Mouse (Mus musculus) gastrocnemius, postnatal 36 days (tissue): ENCODE results near the gene Tlx3. TPM values are rescaled to one million over a fixed set of nuclear protein-coding genes. Genes with fewer than 3 reads are reported as not detected.

Experiments used
- DNase-seq, 2 experiments: peaks; one replicate each; pipeline ENCODE4 v3.0.0; 2022
- intact Hi-C: fragments of 180-260 bp; cut with DNase I; formaldehyde crosslinking; loops from one replicate; pipeline ENCODE4 v1.15.1; 2025
- total RNA-seq, 2 experiments: library from RNA; stranded (reverse); gene quantifications; 2 replicates each; pipeline ENCODE4 v1.2.3; 2021

Gene Tlx3
- total RNA-seq, 2 experiments from 2014 or later = not detected

- intact Hi-C loops = no loop called here
- DNase-seq = no peak
Observed at GRCm38 (mm10) chr11:33198351-33199116, 4.9 kb downstream of the Tlx3 start.

GRCm38 (mm10) chr11:33197673-33198072, 5.7 kb downstream of the Tlx3 start:
- intact Hi-C loops = no loop called here
- DNase-seq = no peak

GRCm38 (mm10) chr11:33197133-33197514, 6.3 kb downstream of the Tlx3 start:
- intact Hi-C loops = no loop called here
- DNase-seq = no peak

GRCm38 (mm10) chr11:33196447-33197132, 6.8 kb downstream of the Tlx3 start:
- intact Hi-C loops = no loop called here
- DNase-seq = no peak

- DNase-seq = no peak
- intact Hi-C loops = no loop called here
Observed at GRCm38 (mm10) chr11:33195531-33196446, 7.6 kb downstream of the Tlx3 start.

GRCm38 (mm10) chr11:33195061-33195460, 8.3 kb downstream of the Tlx3 start:
- DNase-seq = no peak
- intact Hi-C loops = no loop called here

- no peak for DNase-seq
- intact Hi-C loops = no loop called here
Observed at GRCm38 (mm10) chr11:33193695-33194094, 9.7 kb downstream of the Tlx3 start.

- intact Hi-C loops = no loop called here
- no peak for DNase-seq
Observed at GRCm38 (mm10) chr11:33181804-33182203, 21.6 kb downstream of the Tlx3 start.

GRCm38 (mm10) chr11:33180701-33181116, 22.7 kb downstream of the Tlx3 start:
- DNase-seq = no peak
- intact Hi-C loops = no loop called here

GRCm38 (mm10) chr11:33179802-33180201, 23.6 kb downstream of the Tlx3 start:
- no peak for DNase-seq
- intact Hi-C loops = loop anchor here (5.0 kb wide), 2 partner anchors 117 to 542 kb away; no protein-coding TSS in a partner anchor

- intact Hi-C loops = loop anchor here (1.0 to 5.0 kb wide), 3 partner anchors 121 to 546 kb away; no protein-coding TSS in a partner anchor
- DNase-seq = no peak
Observed at GRCm38 (mm10) chr11:33176525-33177245, 26.7 kb downstream of the Tlx3 start.

- intact Hi-C loops = loop anchor here (1.0 to 5.0 kb wide), 3 partner anchors 122 to 547 kb away; no protein-coding TSS in a partner anchor
- DNase-seq = no peak
Observed at GRCm38 (mm10) chr11:33175768-33176167, 27.6 kb downstream of the Tlx3 start.

- peak; percentile 22 to 27 for DNase-seq
- intact Hi-C loops = no loop called here
Observed at GRCm38 (mm10) chr11:33170489-33170888, 32.9 kb downstream of the Tlx3 start.

- intact Hi-C loops = no loop called here
- peak; percentile 98 to 99 for DNase-seq
Observed at GRCm38 (mm10) chr11:33162998-33163506, 40.3 kb downstream of the Tlx3 start, which contains the start of gene Npm1. Gene Npm1 (minus strand): TSS chr11:33163206.

- DNase-seq = peak; percentile 38 to 46
- intact Hi-C loops = no loop called here
Observed at GRCm38 (mm10) chr11:33162211-33162997, 41.0 kb downstream of the Tlx3 start.

GRCm38 (mm10) chr11:33159741-33160140, 43.6 kb downstream of the Tlx3 start:
- intact Hi-C loops = no loop called here
- DNase-seq = no peak

- intact Hi-C loops = no loop called here
Observed at GRCm38 (mm10) chr11:33157453-33158196, 45.8 kb downstream of the Tlx3 start.

GRCm38 (mm10) chr11:33156436-33157015, 46.9 kb downstream of the Tlx3 start:
- intact Hi-C loops = no loop called here
- no peak for DNase-seq

More at GRCm38 (mm10) chr11:33157453-33158196, 45.8 kb downstream of the Tlx3 start:
- no peak for DNase-seq
